Mouse (Mus musculus) heart, embryonic 14.5 days (tissue): ENCODE data around the gene Crebbp. TPM values are rescaled to one million over a fixed set of nuclear protein-coding genes. Genes with fewer than 3 reads are reported as not detected.

ENCODE experiments used
- ATAC-seq: fragments of 200-750 bp; cut with Nextera tagmentation; 2 replicates; pipeline ENCODE4 v1.8.0; 2017; ENCODE audit warnings: low read depth, moderate TSS enrichment; ENCODE audit not compliant: insufficient number of reproducible peaks, insufficient read depth, low FRiP score
- H3K27ac ChIP-seq, 2 experiments: fragments of 200-500 bp in 1 of 2; fragments of 300-500 bp in 1 of 2; sonication (generic) in 1 of 2; replicated peaks in 1 of 2; 2 replicates each; pipeline ENCODE4 v1.5.1; 2012 to 2014; ENCODE audit warnings: low read depth in 2 of 2, low read length in 2 of 2, control low read depth in 1 of 2, mild to moderate bottlenecking in 1 of 2, mixed read lengths in 1 of 2; ENCODE audit not compliant: control insufficient read depth in 1 of 2, insufficient read depth in 1 of 2
- H3K27me3 ChIP-seq: fragments of 300-500 bp; sonication (generic); 2 replicates; pipeline ENCODE4 v1.6.1; 2014; ENCODE audit warnings: mild to moderate bottlenecking, low read length, control low read depth; ENCODE audit not compliant: control insufficient read depth, insufficient read depth
- H3K36me3 ChIP-seq: fragments of 300-500 bp; sonication (generic); 2 replicates; pipeline ENCODE4 v1.6.1; 2014; ENCODE audit warnings: mild to moderate bottlenecking, control low read depth, low read length, mixed read lengths; ENCODE audit not compliant: control insufficient read depth, insufficient read depth
- H3K4me1 ChIP-seq, 2 experiments: fragments of 200-500 bp in 1 of 2; fragments of 300-500 bp in 1 of 2; sonication (generic) in 1 of 2; 2 replicates each; pipeline ENCODE4 v1.6.1; 2012 to 2014; ENCODE audit warnings: low read length in 2 of 2, control low read depth in 1 of 2, mixed read lengths in 1 of 2; ENCODE audit not compliant: control insufficient read depth in 2 of 2, insufficient read depth in 2 of 2
- H3K4me2 ChIP-seq: fragments of 300-500 bp; sonication (generic); 2 replicates; pipeline ENCODE4 v1.6.1; 2014; ENCODE audit warnings: mild to moderate bottlenecking, low read length
- H3K4me3 ChIP-seq, 2 experiments: fragments of 200-500 bp in 1 of 2; fragments of 300-500 bp in 1 of 2; sonication (generic) in 1 of 2; 2 replicates each; pipeline ENCODE4 v1.5.1; 2012 to 2014; ENCODE audit warnings: low read length in 2 of 2, mild to moderate bottlenecking in 2 of 2, control low read depth in 1 of 2, low read depth in 1 of 2, moderate library complexity in 1 of 2; ENCODE audit not compliant: control insufficient read depth in 1 of 2, insufficient read depth in 1 of 2
- H3K9ac ChIP-seq: fragments of 300-500 bp; sonication (generic); 2 replicates; pipeline ENCODE4 v1.6.1; 2014; ENCODE audit warnings: mild to moderate bottlenecking, low read length
- H3K9me3 ChIP-seq: fragments of 300-500 bp; sonication (generic); 2 replicates; pipeline ENCODE4 v1.6.1; 2016; ENCODE audit warnings: low read length, control low read depth; ENCODE audit not compliant: control insufficient read depth
- WGBS: fragments of 180-500 bp; shearing (Covaris S2); extraction: QIAGEN DNeasy Blood & Tissue Kit; methylation state at CpG from one replicate; pipeline ENCODE4 v1.1.7; 2014; 5-methylcytosine and 5-hydroxymethylcytosine counted together
- polyA plus RNA-seq: library from polyadenylated mRNA; unstranded; fragments of >200 nt; fragmentation: Nextera tagmentation; extraction: Ambion mirVana; gene quantifications from 2 replicates; pipeline ENCODE4 v1.2.1, GENCODE M21; 2014

Gene Crebbp
- polyA plus RNA-seq, 1 experiment from 2014 or later = 24.8 TPM

GRCm38 (mm10) chr16:4041646-4042045 lies 172.2 kb downstream of the Crebbp start:
- Histone ChIP-seq H3K4me1 (no peaks in the 10 kb centered on the region), H3K27ac (no peak overlapping the region), H3K4me2 (no peak overlapping the region), H3K4me3 (no peak overlapping the region), H3K27me3 (no peaks in the 10 kb centered on the region), H3K36me3 (peaks cover 100% of the 10 kb centered on the region), H3K9me3 (no peaks in the 10 kb centered on the region), H3K9ac (no peak overlapping the region)
- no peak for ATAC-seq
- WGBS = 99% methylated on average over 4 of the region's 4 CpGs

GRCm38 (mm10) chr16:4040206-4040605 lies 173.6 kb downstream of the Crebbp start:
- H3K36me3 ChIP-seq = peaks cover 86% of the 10 kb centered on the region
- no peaks in the 10 kb centered on the region for H3K9me3 ChIP-seq
- WGBS = 91% methylated on average over 5 of the region's 5 CpGs
- no peak overlapping the region for H3K4me3 ChIP-seq
- H3K27ac ChIP-seq = no peak overlapping the region
- H3K9ac ChIP-seq = no peak overlapping the region
- ATAC-seq = no peak
- H3K27me3 ChIP-seq = no peaks in the 10 kb centered on the region
- H3K4me1 ChIP-seq = no peaks in the 10 kb centered on the region
- no peak overlapping the region for H3K4me2 ChIP-seq

- Histone ChIP-seq H3K36me3 (peaks cover 61% of the 10 kb centered on the region), H3K4me1 (peaks cover 0 to 5% of the 10 kb centered on the region in 2 experiments; a peak in 1 of 4 replicates), H3K9me3 (no peaks in the 10 kb centered on the region), H3K4me2 (no peak overlapping the region), H3K4me3 (no peak overlapping the region), H3K9ac (no peak overlapping the region), H3K27me3 (no peaks in the 10 kb centered on the region), H3K27ac (no peak overlapping the region)
- WGBS = 96% methylated on average over 7 of the region's 7 CpGs
- ATAC-seq = no peak
Observed at GRCm38 (mm10) chr16:4037690-4038089, 176.1 kb downstream of the Crebbp start.

- no peak for ATAC-seq
- Histone ChIP-seq H3K4me2 (no peak within 1 kb of the TSS), H3K4me1 (peaks cover 0 to 5% of the 10 kb centered on the region in 2 experiments; a peak in 1 of 4 replicates), H3K4me3 (no peak within 1 kb of the TSS), H3K9me3 (no peaks in the 10 kb centered on the region), H3K27ac (no peak within 1 kb of the TSS), H3K9ac (no peak within 1 kb of the TSS), H3K36me3 (peaks cover 52% of the 10 kb centered on the region), H3K27me3 (no peaks in the 10 kb centered on the region)
- WGBS = 73% methylated on average over 5 of the region's 5 CpGs
Observed at GRCm38 (mm10) chr16:4036807-4037206, 177.0 kb downstream of the Crebbp start, which contains the start of gene Dnase1. Gene Dnase1, plus strand, starts transcription at chr16:4036942.

- Histone ChIP-seq H3K36me3 (peaks cover 40% of the 10 kb centered on the region), H3K4me2 (no peak overlapping the region), H3K27ac (no peak overlapping the region), H3K4me3 (no peak overlapping the region), H3K4me1 (peaks cover 0 to 5% of the 10 kb centered on the region in 2 experiments; a peak in 1 of 4 replicates), H3K9me3 (no peaks in the 10 kb centered on the region), H3K9ac (no peak overlapping the region), H3K27me3 (no peaks in the 10 kb centered on the region)
- ATAC-seq = no peak
- WGBS = 78% methylated on average over 2 of the region's 2 CpGs
Observed at GRCm38 (mm10) chr16:4035575-4035974, 178.2 kb downstream of the Crebbp start.

GRCm38 (mm10) chr16:4034476-4034875 lies 179.3 kb downstream of the Crebbp start:
- ATAC-seq = no peak
- Histone ChIP-seq H3K27me3 (no peaks in the 10 kb centered on the region), H3K36me3 (peaks cover 29% of the 10 kb centered on the region), H3K9ac (no peak overlapping the region), H3K4me3 (no peak overlapping the region), H3K4me1 (peaks cover 0 to 5% of the 10 kb centered on the region in 2 experiments; a peak in 1 of 4 replicates), H3K9me3 (no peaks in the 10 kb centered on the region), H3K4me2 (no peak overlapping the region), H3K27ac (no peak overlapping the region)
- WGBS = 82% methylated on average over 3 of the region's 3 CpGs

- Histone ChIP-seq H3K9ac (no peak overlapping the region), H3K9me3 (no peaks in the 10 kb centered on the region), H3K4me3 (no peak overlapping the region), H3K27ac (no peak overlapping the region), H3K36me3 (peaks cover 24% of the 10 kb centered on the region), H3K27me3 (no peaks in the 10 kb centered on the region), H3K4me2 (no peak overlapping the region), H3K4me1 (peaks cover 0 to 5% of the 10 kb centered on the region in 2 experiments; a peak in 1 of 4 replicates)
- no peak for ATAC-seq
- 35% methylated on average over 5 of the region's 5 CpGs for WGBS
Observed at GRCm38 (mm10) chr16:4033971-4034370, 179.8 kb downstream of the Crebbp start.

GRCm38 (mm10) chr16:4032341-4032748 lies 181.5 kb downstream of the Crebbp start:
- H3K4me1 ChIP-seq = peaks cover 0 to 5% of the 10 kb centered on the region in 2 experiments; a peak in 1 of 4 replicates
- H3K4me3 ChIP-seq = no peak overlapping the region
- H3K36me3 ChIP-seq = peaks cover 8% of the 10 kb centered on the region
- no peak overlapping the region for H3K27ac ChIP-seq
- H3K27me3 ChIP-seq = no peaks in the 10 kb centered on the region
- WGBS = 69% methylated on average over 6 of the region's 6 CpGs
- H3K9me3 ChIP-seq = no peaks in the 10 kb centered on the region
- no peak for ATAC-seq
- no peak overlapping the region for H3K4me2 ChIP-seq
- no peak overlapping the region for H3K9ac ChIP-seq
